Mouse (Mus musculus) testis, adult 2 months (tissue): Measurements from ENCODE around the gene Ablim1.

ENCODE experiments used
- CTCF ChIP-seq: fragments of 200-500 bp; IDR thresholded peaks from 2 replicates; pipeline ENCODE4 v1.5.1; 2012; ENCODE audit warnings: low read depth, mild to moderate bottlenecking, inconsistent platforms, low read length, moderate library complexity; ENCODE audit not compliant: control insufficient read depth, insufficient read depth, insufficient replicate concordance
- POLR2A ChIP-seq: fragments of 200-500 bp; IDR thresholded peaks from 2 replicates; pipeline ENCODE4 v1.6.1; 2012; ENCODE audit warnings: low read depth, mild to moderate bottlenecking, inconsistent platforms, low read length, moderate library complexity; ENCODE audit not compliant: control insufficient read depth

DNA sequence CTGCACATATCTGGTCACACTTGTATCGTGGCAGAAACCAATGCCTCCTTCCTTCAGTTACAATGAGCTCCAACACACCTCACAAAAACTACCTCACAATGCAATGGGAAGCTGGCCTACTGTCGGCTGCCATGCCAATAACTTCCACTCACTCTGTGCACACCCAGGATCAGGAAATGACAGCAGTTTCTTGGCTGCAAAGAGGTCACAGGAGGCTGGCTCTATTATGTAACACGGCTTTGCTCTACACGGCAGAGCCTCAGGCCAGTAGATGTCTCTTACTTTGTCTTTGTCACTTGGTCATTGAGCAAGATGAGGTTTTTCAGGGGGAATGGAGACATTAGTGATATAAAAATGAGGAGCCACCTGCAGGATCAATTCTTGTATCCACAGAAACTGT is 126.2 kb downstream of the Ablim1 start:
- TF ChIP-seq POLR2A (no peak), CTCF (no peak)
